Mouse (Mus musculus): ENCODE measurements around the gene Dicer1. TPM values are rescaled to one million over a fixed set of nuclear protein-coding genes. Genes with fewer than 3 reads are reported as not detected.

Dicer1 gene
- polyA plus RNA-seq (2015; fragmentation: Illumina TruSeq; extraction: RNeasy Lipid Tissue Mini Kit (QIAGEN cat#74804); ENCODE audit: insufficient read depth, low replicate concordance) = 56.8 TPM

GRCm38 (mm10) chr12:104751814-104752765, at the start of gene Dicer1:
TSS of gene Dicer1 (minus strand) at chr12:104751952.

Other genes with a start within 250 kb of the Dicer1 start
- gene Clmn, start 113.1 kb upstream of the Dicer1 start, polyA plus RNA-seq (2015; fragmentation: Illumina TruSeq; extraction: RNeasy Lipid Tissue Mini Kit (QIAGEN cat#74804); ENCODE audit: insufficient read depth, low replicate concordance) = 0.25 TPM